Mouse (Mus musculus): ENCODE measurements around the gene Il27. TPM values are rescaled to one million over a fixed set of nuclear protein-coding genes. Genes with fewer than 3 reads are reported as not detected.

Il27 gene
- total RNA-seq, 4 experiments from 2014 or later = not detected

GRCm38 (mm10) chr7:126607064-126607463 is 12.3 kb upstream of the Il27 start:
- DNase-seq (ENCODE audit: low spot score in 2 of 2) = no peak

GRCm38 (mm10) chr7:126606611-126607010 is 11.9 kb upstream of the Il27 start:
- DNase-seq (ENCODE audit: low spot score in 2 of 2) = no peak

GRCm38 (mm10) chr7:126602650-126603049 is 7.9 kb upstream of the Il27 start:
- no peak for DNase-seq (ENCODE audit: low spot score in 2 of 2)

DNA sequence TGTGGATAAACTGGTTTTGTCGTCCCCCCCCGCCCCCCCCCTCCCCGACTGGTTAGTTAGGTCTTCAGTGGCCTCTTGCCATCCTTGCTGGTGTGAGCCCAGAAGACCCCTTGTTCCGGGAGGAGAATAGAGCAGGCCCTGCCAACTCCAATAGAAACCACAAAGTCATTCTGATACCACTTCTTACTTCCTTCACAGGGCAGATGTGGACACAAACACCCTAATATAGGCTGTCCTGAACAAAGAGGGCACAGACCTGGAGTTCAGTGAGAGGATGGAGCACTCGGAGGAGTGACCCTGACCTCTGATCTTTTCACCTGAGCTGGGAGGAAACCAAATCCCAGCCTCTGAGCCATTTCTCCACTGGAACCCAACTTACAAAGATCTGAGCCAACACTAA is 7.2 kb upstream of the Il27 start:
- DNase-seq (ENCODE audit: low spot score in 2 of 2) = no peak

DNA sequence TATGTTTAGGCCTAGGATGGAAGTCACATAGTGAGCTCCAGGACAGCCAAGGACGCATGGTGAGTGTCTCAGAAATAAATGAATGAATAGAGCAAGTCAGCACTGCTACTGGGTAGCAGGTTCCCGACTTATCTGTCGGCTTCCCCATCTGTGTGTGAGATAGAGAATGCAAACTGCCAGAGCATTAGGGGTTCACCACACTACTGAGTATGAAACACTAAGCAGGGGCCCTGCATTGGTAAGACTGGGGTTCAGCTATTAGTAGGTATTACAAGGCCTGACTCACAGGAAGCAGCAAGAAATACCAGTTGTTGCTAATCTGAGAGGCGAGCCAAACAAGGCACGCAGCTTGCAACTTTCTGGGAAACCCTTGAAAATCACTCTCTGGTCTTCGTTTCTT is 4.2 kb upstream of the Il27 start:
- DNase-seq (ENCODE audit: low spot score in 2 of 2) = no peak

GRCm38 (mm10) chr7:126596414-126596813 is 1.7 kb upstream of the Il27 start:
- no peak for DNase-seq (ENCODE audit: low spot score in 2 of 2)

- no peak for DNase-seq (ENCODE audit: low spot score in 2 of 2)
These were observed 1.1 kb upstream of the Il27 start for GRCm38 (mm10) chr7:126595890-126596289.

- DNase-seq (ENCODE audit: low spot score in 2 of 2) = peak in 1 of 2 experiments; percentile 28
These were observed 7.0 kb downstream of the Il27 start for GRCm38 (mm10) chr7:126587779-126588178.

DNA sequence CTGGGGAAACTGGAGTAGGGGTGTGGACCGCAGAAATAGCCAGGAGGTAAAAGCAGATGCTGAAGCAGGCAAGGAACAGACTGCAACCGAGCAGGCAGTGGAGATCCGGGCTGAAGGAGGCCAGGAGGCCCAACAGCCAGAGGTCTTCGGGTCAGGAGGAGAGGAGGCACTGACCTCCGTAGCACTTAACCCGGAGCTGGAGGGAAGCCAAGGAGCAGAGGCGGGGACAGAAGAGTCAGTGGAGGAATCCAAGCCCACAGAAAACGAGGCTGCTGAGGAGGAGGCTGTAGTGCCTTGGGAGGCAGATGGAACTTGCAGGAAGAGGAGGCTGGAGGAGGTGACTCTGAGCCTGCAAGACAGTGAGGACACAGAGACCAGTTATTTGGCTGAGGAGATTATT is 7.9 kb downstream of the Il27 start:
- DNase-seq (ENCODE audit: low spot score in 2 of 2) = no peak

- no peak for DNase-seq (ENCODE audit: low spot score in 2 of 2)
These were observed 9.0 kb downstream of the Il27 start, which contains the start of gene Cln3 for GRCm38 (mm10) chr7:126585717-126586116. TSS of gene Cln3 (minus strand) at chr7:126585817.

DNA sequence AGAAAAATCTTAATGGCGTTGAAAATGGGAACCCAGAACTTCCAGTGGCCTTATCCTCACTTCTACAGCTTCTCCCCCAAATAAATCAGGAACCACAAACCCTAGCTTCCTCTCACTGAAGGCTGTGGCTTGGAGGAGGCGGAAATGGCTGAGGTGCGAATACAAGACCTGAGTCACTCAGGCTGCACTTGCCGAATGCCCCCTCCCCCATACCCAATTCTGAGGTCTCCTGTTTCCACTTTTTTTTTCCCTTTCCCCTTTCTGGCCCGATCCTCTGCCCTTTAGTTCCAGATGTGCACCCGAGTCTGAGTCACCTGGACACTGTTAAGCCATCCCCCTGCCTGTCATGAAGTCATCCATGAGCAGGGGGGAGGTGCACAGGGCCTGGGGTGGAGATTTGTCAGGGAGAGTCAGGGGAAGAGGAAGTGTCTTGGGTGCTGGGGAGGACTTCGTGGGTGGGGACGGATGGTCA is 10.2 kb downstream of the Il27 start, which contains the start of gene Apobr:
Gene Apobr (plus strand): TSS at position 437 of the 472 bp plus-strand sequence.
- no peak for DNase-seq (ENCODE audit: low spot score in 2 of 2)

DNA sequence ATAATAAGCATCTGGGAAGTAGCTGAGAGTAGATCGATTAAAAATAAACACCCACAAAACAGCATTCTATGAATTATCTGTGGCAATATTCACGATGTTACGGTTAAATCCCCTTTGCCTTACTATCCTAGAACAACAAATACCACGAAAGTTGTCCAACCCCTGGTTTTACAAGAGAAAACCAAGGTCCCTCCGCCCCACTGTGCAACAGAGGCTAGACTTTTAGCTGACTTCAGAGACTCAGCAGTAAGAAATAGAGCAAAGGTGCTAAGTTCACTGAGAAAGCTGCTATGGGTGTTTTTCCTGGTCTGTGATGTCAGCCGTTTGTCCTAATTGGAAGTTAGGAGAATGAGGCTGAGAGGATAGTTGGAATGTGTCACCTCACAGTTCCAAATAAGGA is 11.0 kb downstream of the Il27 start:
- DNase-seq (ENCODE audit: low spot score in 2 of 2) = no peak

GRCm38 (mm10) chr7:126583251-126583709 is 11.5 kb downstream of the Il27 start:
- DNase-seq (ENCODE audit: low spot score in 2 of 2) = peak; percentile 83 to 85

DNA sequence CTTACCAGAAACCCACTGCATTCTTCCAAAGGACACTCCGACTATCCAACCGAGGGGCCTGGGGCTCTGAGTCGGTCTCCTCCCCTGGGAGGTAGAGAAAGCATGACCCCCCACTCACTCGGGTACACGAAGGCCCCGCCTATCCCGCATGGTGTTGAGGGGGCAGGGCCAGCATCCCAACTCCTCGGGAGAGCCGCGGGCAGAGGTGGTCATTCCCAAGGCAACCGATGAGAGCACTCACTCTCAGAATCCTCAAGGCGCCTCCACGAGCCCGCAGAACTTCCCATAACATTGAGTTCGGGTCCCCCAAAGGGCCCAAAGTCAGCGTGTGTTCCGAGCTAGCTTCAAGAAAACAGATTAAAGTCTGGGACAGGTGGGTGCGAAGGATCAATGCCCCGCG is 12.0 kb downstream of the Il27 start:
- peak in 1 of 2 experiments; percentile 17 for DNase-seq (ENCODE audit: low spot score in 2 of 2)

DNA sequence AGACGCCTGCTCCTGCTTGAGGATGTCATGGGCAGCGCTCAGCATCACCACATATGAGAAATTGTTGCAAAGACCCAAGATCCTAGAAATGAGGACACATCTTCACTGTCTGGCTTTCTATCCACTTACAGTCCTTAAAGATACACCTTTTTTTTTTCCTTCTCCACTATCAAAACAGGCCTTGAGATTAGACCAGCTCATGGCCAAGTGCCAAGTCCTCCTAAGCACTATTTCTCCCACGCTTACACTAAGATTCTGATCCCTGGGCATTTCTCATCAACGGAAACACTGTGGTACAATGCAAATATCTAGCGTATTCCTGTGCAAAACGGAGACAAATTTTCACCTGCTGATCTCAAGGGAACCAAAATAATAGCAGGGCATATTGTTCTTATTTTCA is 13.1 kb downstream of the Il27 start:
- no peak for DNase-seq (ENCODE audit: low spot score in 2 of 2)

DNA sequence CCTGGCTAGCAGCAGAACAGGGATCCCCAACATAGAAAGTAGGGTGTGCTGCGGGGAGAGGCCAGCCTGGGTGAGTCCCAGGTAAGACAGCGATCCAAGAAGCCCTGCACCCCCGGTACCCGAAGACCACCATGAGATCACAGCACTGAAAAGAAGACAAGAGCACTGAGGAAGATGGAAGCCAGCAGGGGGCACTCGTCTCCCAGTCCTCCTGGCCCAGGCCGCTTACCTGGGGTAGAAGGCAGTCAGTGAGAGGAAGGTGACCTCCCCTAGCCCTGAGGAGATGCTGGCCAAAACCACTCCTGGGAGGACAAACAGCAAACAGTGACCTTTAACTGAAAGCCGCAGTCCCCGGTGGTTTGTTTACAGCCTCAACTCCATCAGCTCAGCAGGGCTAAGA is 15.6 kb downstream of the Il27 start:
- DNase-seq (ENCODE audit: low spot score in 2 of 2) = peak in 1 of 2 experiments; percentile 35

DNA sequence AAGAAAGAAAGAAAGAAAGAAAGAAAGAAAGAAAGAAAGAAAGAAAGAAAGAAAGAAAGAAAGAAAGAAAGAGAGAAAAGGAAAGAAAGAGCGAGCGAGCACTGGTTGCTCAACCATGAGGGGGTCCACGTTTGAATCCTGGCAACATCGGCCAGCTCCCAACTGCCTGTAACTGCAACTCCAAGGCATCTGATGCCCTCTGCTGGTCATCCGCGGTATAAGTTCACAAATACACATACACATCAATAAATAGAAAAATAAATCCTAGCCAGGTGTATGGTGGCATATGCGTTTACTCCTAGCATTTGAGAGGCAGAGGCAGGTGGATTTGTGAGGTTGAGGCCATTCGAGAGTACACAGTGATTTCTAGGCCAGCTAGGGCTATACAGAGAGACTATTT is 17.8 kb downstream of the Il27 start:
- DNase-seq (ENCODE audit: low spot score in 2 of 2) = peak in 1 of 2 experiments; percentile 30

DNA sequence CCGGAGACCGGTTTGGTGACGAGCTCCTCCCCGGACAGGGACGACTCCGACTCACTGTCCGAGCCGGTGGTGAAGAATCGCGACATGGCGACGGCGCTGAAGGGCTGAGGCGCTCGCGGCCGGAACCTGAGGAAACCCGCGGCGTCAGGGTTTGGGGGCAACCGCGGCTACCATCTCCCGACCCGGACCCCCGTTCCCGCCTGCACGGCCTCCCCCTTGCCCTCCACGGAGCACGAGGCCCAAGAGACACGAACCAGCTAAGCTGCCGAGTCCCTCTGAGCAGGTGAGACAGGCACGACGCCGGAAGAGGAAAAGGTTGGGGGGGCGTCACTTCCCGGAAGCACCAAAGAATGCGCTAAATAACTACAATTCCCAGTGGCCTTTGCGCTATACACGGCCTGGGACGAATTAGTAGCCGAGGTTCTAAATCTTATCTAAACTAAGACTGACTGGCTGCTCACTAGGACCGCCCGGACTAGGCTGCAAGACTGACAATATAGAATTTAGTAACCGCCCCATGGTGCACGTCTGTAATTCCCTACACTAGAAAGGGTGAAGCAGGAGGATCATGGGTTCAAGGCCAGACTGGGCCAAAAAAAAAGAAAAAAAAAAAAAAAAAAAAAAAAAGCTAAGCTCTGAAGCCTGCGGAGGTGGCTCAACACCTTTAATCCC is 28.5 kb downstream of the Il27 start, which contains the start of gene Eif3c:
Gene Eif3c (minus strand): TSS at position 318 of the 672 bp plus-strand sequence.
- DNase-seq (ENCODE audit: low spot score in 2 of 2) = peak; percentile 85 to 86

GRCm38 (mm10) chr7:126565693-126566092 is 29.0 kb downstream of the Il27 start:
- no peak for DNase-seq (ENCODE audit: low spot score in 2 of 2)

- DNase-seq (ENCODE audit: low spot score in 2 of 2) = no peak
These were observed 38.1 kb downstream of the Il27 start for GRCm38 (mm10) chr7:126556635-126557034.

DNA sequence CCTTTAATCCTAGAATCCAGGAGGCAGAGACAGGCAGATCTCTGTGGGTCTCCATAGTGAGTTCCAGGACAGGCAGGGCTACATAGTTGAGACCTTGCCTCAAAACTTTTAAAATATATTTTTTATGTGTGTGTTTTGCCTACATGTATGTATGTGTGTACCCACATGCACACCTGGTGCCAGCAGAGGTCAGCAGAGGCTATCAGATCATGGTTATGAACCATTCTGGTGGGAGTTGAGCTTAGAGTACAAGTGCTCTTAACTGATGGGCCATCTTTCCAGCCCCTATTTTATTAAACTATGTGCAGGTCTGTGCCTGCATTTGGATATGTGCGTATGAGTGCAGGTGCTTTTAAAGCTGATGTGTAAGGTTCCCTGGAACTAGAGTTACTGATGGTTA is 39.9 kb downstream of the Il27 start:
- DNase-seq (ENCODE audit: low spot score in 2 of 2) = no peak

GRCm38 (mm10) chr7:126545631-126546030 is 49.1 kb downstream of the Il27 start:
- DNase-seq (ENCODE audit: low spot score in 2 of 2) = no peak

- DNase-seq (ENCODE audit: low spot score in 2 of 2) = no peak
These were observed 53.1 kb downstream of the Il27 start for GRCm38 (mm10) chr7:126541661-126542060.

Measured in layer of hippocampus, adult 8-10 months (tissue).